Mouse (Mus musculus) lung, postnatal 0 days (tissue): ENCODE data around the gene Hoxc11. TPM values are rescaled to one million over a fixed set of nuclear protein-coding genes. Genes with fewer than 3 reads are reported as not detected.

Experiments
- ATAC-seq: fragments of 200-750 bp; cut with Nextera tagmentation; 2 replicates; pipeline ENCODE4 v1.8.0; 2017; ENCODE audit warnings: moderate library complexity
- DNase-seq: peaks from one replicate; pipeline ENCODE4 v3.0.0-alpha.2; 2016; ENCODE audit warnings: low spot score
- H3K27ac ChIP-seq: fragments of 300-500 bp; sonication (generic); 2 replicates; pipeline ENCODE4 v1.5.1; 2014; ENCODE audit warnings: antibody characterized with exemption, mild to moderate bottlenecking, low read length, mixed read lengths
- H3K27me3 ChIP-seq: fragments of 300-500 bp; sonication (generic); replicated peaks from 2 replicates; pipeline ENCODE4 v1.6.1; 2014; ENCODE audit warnings: low read length, mixed read lengths; ENCODE audit not compliant: insufficient read depth
- H3K36me3 ChIP-seq: fragments of 300-500 bp; sonication (generic); 2 replicates; pipeline ENCODE4 v1.6.1; 2014; ENCODE audit warnings: low read length, mixed read lengths; ENCODE audit not compliant: insufficient read depth
- H3K4me1 ChIP-seq: fragments of 300-500 bp; sonication (generic); 2 replicates; pipeline ENCODE4 v1.6.1; 2014; ENCODE audit warnings: antibody characterized with exemption, low read depth, low read length, mixed read lengths; ENCODE audit not compliant: insufficient read depth
- H3K4me2 ChIP-seq: fragments of 300-500 bp; sonication (generic); replicated peaks from 2 replicates; pipeline ENCODE4 v1.6.1; 2014; ENCODE audit warnings: low read depth, mild to moderate bottlenecking, low read length, moderate library complexity, mixed read lengths
- H3K4me3 ChIP-seq: fragments of 300-500 bp; sonication (generic); 2 replicates; pipeline ENCODE4 v1.5.1; 2014; ENCODE audit warnings: low read depth, low read length
- H3K9ac ChIP-seq: fragments of 300-500 bp; sonication (generic); replicated peaks from 2 replicates; pipeline ENCODE4 v1.6.1; 2014; ENCODE audit warnings: low read depth, mild to moderate bottlenecking
- H3K9me3 ChIP-seq: fragments of 300-500 bp; sonication (generic); 2 replicates; pipeline ENCODE4 v1.6.1; 2016; ENCODE audit warnings: low read length, mixed read lengths
- CTCF ChIP-seq: IDR thresholded peaks from 2 replicates; pipeline ENCODE4 v1.5.1; 2016; ENCODE audit warnings: antibody characterized with exemption, mild to moderate bottlenecking
- EP300 ChIP-seq: IDR thresholded peaks from 2 replicates; pipeline ENCODE4 v1.6.1; 2016; ENCODE audit warnings: antibody characterized with exemption, mild to moderate bottlenecking, control low read depth
- WGBS: fragments of 180-500 bp; shearing (Covaris S2); extraction: QIAGEN DNeasy Blood & Tissue Kit; methylation state at CpG from one replicate; pipeline ENCODE4 v1.1.7; 2014; 5-methylcytosine and 5-hydroxymethylcytosine counted together
- polyA plus RNA-seq: library from polyadenylated mRNA; unstranded; fragments of >200 nt; fragmentation: Nextera tagmentation; extraction: Ambion mirVana; gene quantifications from 2 replicates; pipeline ENCODE4 v1.2.1, GENCODE M21; 2015

Gene Hoxc11
- polyA plus RNA-seq, 1 experiment from 2014 or later, result not detected

GRCm38 (mm10) chr15:102975034-102975433 is 20.8 kb downstream of the Hoxc11 start:
- peaks cover 84% of the 10 kb centered on the region for H3K27me3 ChIP-seq
- H3K4me2 ChIP-seq, result no peak overlapping the region

GRCm38 (mm10) chr15:102975688-102976111 is 21.5 kb downstream of the Hoxc11 start:
- Histone ChIP-seq H3K4me2 (no peak overlapping the region), H3K36me3 (no peaks in the 10 kb centered on the region), H3K9me3 (no peaks in the 10 kb centered on the region), H3K4me3 (no peak overlapping the region), H3K27ac (no peak overlapping the region), H3K4me1 (no peaks in the 10 kb centered on the region), H3K27me3 (peaks cover 81% of the 10 kb centered on the region), H3K9ac (no peak overlapping the region)
- no peak for DNase-seq
- TF ChIP-seq EP300 (no peak), CTCF (no peak)
- WGBS, result 1% methylated on average over 21 of the region's 21 CpGs
- no peak for ATAC-seq

More at GRCm38 (mm10) chr15:102975034-102975433, 20.8 kb downstream of the Hoxc11 start:
- Histone ChIP-seq H3K27ac (no peak overlapping the region), H3K4me3 (no peak overlapping the region), H3K9me3 (no peaks in the 10 kb centered on the region), H3K36me3 (no peaks in the 10 kb centered on the region), H3K4me1 (no peaks in the 10 kb centered on the region), H3K9ac (no peak overlapping the region)
- ATAC-seq (no peak), DNase-seq (no peak)
- no peak for TF ChIP-seq EP300
- no peak for TF ChIP-seq CTCF
- 9% methylated on average over 7 of the region's 7 CpGs for WGBS

GRCm38 (mm10) chr15:102976171-102976570 is 21.9 kb downstream of the Hoxc11 start, which contains the start of gene Hoxc9:
Gene Hoxc9 (plus strand): TSS chr15:102976439.
- peak within 1 kb of the TSS; percentile 49 for H3K4me2 ChIP-seq
- H3K36me3 ChIP-seq, result no peaks in the 10 kb centered on the region
- no peak within 1 kb of the TSS for H3K9ac ChIP-seq
- H3K4me3 ChIP-seq, result peak within 1 kb of the TSS; percentile 35
- ATAC-seq, result no peak
- DNase-seq, result no peak
- no peak within 1 kb of the TSS for H3K27ac ChIP-seq
- TF ChIP-seq EP300 (no peak), CTCF (no peak)
- peaks cover 81% of the 10 kb centered on the region for H3K27me3 ChIP-seq
- H3K9me3 ChIP-seq, result no peaks in the 10 kb centered on the region
- H3K4me1 ChIP-seq, result no peaks in the 10 kb centered on the region
- 2% methylated on average over 16 of the region's 20 CpGs for WGBS

GRCm38 (mm10) chr15:102976631-102977422 is 22.6 kb downstream of the Hoxc11 start:
- H3K27ac ChIP-seq, result no peak overlapping the region
- H3K9ac ChIP-seq, result no peak overlapping the region
- peak overlapping the region; percentile 35 for H3K4me3 ChIP-seq
- no peak for DNase-seq
- H3K36me3 ChIP-seq, result no peaks in the 10 kb centered on the region
- ATAC-seq, result no peak
- no peaks in the 10 kb centered on the region for H3K4me1 ChIP-seq
- peak overlapping the region; percentile 49 for H3K4me2 ChIP-seq
- WGBS, result 2% methylated on average over 37 of the region's 37 CpGs
- TF ChIP-seq CTCF (no peak), EP300 (no peak)
- H3K9me3 ChIP-seq, result no peaks in the 10 kb centered on the region
- peaks cover 86% of the 10 kb centered on the region for H3K27me3 ChIP-seq

GRCm38 (mm10) chr15:102977423-102977974 is 23.3 kb downstream of the Hoxc11 start:
- Histone ChIP-seq H3K4me3 (peak overlapping the region; percentile 35), H3K27me3 (peaks cover 87% of the 10 kb centered on the region), H3K9ac (no peak overlapping the region)

GRCm38 (mm10) chr15:102978615-102979515 is 24.6 kb downstream of the Hoxc11 start:
- H3K27ac ChIP-seq, result no peak overlapping the region
- DNase-seq (no peak), ATAC-seq (no peak)
- H3K4me3 ChIP-seq, result no peak overlapping the region
- 7% methylated on average over 13 of the region's 13 CpGs for WGBS
- H3K36me3 ChIP-seq, result no peaks in the 10 kb centered on the region
- H3K27me3 ChIP-seq, result peaks cover 86% of the 10 kb centered on the region
- H3K9ac ChIP-seq, result no peak overlapping the region
- TF ChIP-seq EP300 (no peak), CTCF (no peak)
- H3K4me1 ChIP-seq, result no peaks in the 10 kb centered on the region
- H3K9me3 ChIP-seq, result no peaks in the 10 kb centered on the region
- H3K4me2 ChIP-seq, result no peak overlapping the region

More at GRCm38 (mm10) chr15:102977423-102977974, 23.3 kb downstream of the Hoxc11 start:
- H3K27ac ChIP-seq, result no peak overlapping the region
- no peaks in the 10 kb centered on the region for H3K36me3 ChIP-seq
- H3K9me3 ChIP-seq, result no peaks in the 10 kb centered on the region
- WGBS, result 2% methylated on average over 13 of the region's 16 CpGs
- TF ChIP-seq EP300, result no peak
- TF ChIP-seq CTCF, result no peak
- H3K4me2 ChIP-seq, result peak overlapping the region; percentile 49
- DNase-seq (no peak), ATAC-seq (no peak)
- no peaks in the 10 kb centered on the region for H3K4me1 ChIP-seq
